Mouse (Mus musculus) kidney, postnatal 25 days (tissue): ENCODE data around the gene Olfr101.
A peak's percentile ranks its signal among the peaks of the same experiment; 100 is the strongest.

ENCODE experiments used
- DNase-seq, 2 experiments: peaks; one replicate each; pipeline ENCODE4 v3.0.0; 2021; ENCODE audit warnings: mixed read lengths in 2 of 2

Gene Olfr101

DNA sequence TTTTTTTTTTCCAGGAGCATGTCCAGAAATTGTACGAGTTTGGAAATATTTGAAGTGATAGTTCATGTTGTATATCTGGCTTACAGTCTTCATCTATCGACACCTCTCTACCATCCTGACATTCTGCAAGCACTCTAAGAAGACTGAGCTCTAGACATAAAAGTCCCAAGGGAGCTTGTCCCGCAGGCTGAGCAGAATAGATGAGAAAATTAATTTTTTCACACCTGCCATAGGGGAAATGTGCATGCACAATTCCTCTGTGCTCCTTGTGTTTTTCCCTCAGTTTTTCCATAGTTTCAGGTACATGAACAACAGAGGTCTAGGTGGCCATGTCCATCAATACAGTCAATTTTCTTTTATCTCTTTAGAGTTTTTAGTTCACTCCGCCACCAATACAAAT is at the start of gene Olfr101:
Olfr101 (minus strand) TSS at position 101 of the 400 bp plus-strand sequence.
- no peak for DNase-seq

DNA sequence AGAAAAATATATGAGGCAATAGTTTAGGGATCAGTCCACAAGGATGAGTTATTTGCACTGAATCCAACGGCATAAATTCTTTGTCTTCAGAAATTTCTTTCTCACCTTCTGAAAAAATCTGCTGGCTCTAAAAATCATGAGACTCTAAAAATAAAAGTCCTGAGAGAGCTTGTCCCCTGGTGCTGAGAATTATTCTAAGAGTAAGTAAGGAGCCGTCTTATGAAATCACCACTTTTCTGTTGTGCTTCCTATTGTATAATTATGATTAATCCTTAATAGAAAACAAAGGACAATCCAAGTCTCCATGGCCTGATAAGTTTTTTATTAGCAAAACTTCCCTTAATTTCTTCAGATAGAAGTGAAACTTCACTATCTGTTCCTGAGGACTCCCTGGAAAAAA is 35.5 kb upstream of the Olfr101 start, which contains the start of gene Olfr103:
Olfr103 (minus strand) TSS at position 101 of the 400 bp plus-strand sequence.
- no peak for DNase-seq

DNA sequence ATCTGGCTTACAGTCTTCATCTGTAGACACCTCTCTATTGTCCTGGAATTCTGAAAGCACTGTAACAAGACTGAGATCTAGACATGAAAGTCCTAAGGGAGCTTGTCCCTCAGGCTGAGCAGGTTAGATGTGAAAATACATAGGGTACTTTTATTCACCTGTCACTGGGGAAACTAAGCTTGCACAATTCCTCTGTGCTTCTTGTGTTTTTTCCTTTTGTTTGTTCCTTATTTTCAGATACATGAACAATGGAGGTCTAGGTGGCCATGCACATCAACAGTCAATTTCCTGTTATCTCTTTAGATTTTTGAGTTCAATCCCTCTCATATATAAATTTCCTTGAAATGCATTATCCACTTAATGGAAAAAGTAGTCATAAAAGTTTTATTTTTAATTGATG is 12.8 kb upstream of the Olfr101 start, which contains the start of gene Olfr102:
Olfr102 (minus strand) TSS at position 101 of the 400 bp plus-strand sequence.
- no peak for DNase-seq

- no peak for DNase-seq
These were observed 6.1 kb upstream of the Olfr101 start for GRCm38 (mm10) chr17:37310146-37310699.

GRCm38 (mm10) chr17:37308483-37308882 is 4.4 kb upstream of the Olfr101 start:
- DNase-seq, result no peak

DNA sequence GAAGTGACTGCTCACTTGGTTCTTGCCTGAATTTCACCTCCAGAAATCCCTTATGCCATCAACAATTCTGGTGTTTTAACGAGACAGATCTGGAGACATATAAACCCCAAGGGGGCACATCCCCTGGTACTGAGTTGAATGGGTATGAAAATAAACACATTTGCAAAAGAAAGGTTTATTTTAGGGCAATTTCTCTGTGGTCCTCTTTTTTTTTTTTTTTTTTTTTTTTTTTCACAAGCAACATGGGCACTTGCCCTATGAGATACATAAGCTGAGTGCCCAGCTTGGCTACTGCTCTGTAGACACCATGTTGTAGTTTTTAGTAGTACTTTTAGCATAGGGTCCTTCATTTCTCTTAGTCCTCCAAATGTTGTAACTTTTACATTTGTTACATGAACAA is 20.8 kb downstream of the Olfr101 start, which contains the start of gene Olfr99:
Olfr99 (minus strand) TSS at position 101 of the 400 bp plus-strand sequence.
- no peak for DNase-seq

DNA sequence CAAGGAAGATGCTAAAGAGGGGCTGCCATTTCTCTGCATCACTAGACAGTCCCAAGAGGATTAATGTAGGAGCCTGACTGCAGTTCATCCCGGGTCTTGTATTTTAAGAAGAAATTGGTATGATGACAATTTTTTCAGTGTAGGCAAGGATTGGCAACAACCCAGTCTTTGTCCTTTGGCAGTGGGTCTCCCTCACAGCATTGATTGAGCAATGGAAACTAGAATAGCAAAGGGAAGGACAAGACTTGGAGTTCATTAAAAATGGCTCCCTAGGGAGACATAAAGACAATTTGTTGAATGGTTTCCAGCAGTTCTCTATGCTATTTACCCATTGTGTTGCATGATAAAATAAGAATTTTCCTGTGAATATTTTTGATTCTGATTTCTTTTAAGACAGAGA is 23.8 kb downstream of the Olfr101 start:
- no peak for DNase-seq

- DNase-seq, result no peak
These were observed 27.5 kb downstream of the Olfr101 start for GRCm38 (mm10) chr17:37276573-37276972.

GRCm38 (mm10) chr17:37275626-37276248 is 28.4 kb downstream of the Olfr101 start:
- no peak for DNase-seq

DNA sequence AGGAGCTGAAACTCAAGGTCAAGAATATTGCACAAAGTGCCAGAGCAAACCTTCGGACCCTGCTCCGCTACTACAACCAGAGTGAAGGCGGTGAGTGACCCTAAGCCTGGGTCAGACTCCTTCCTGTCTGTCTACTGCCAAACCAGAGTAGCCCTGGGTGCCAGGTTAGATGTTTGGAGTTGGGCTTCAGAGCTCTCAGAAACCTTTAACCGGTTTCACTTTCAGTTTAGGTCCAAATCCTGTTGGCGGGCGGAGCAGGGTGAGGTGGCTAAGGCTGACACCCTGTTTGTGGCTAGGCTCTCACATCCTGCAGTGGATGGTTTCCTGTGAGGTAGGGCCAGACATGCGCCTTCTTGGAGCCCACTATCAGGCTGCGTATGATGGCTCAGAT is 33.4 kb downstream of the Olfr101 start:
- DNase-seq, result peak; percentile 58 to 78

GRCm38 (mm10) chr17:37270058-37270701 is 33.9 kb downstream of the Olfr101 start, which contains the start of gene H2-M3:
Gene H2-M3 (plus strand): TSS chr17:37270220.
- DNase-seq, result peak; percentile 86 to 94

- no peak for DNase-seq
These were observed 40.5 kb downstream of the Olfr101 start, which contains the start of gene Olfr98 for GRCm38 (mm10) chr17:37263626-37264025. Gene Olfr98 (minus strand): TSS chr17:37263749.

DNA sequence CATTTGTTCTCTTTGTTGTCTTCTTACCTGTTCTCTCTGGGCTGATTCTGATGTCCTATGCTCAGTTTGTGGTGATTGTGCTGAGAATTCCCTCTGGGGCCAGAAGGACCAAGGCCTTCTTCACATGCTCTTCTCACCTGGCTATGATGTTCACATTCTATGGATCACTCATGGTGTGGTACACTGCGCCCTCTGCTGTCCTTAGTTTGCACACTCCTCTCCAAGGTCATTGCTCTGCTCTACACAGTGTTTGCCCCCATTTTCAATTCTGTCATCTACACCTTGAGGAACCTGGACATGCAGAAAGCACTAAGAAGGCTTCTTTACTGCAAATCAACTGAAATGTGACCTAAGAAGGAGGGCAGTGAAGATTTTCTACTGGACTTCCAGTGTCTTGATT is 53.6 kb downstream of the Olfr101 start:
- peak in 1 of 2 experiments; percentile 32 for DNase-seq

GRCm38 (mm10) chr17:37249460-37249859 is 54.7 kb downstream of the Olfr101 start:
- DNase-seq, result no peak
